Mouse (Mus musculus) urinary bladder, postnatal 4 days (tissue): Measurements from ENCODE around the gene Stau1.
"Not testable (repeated sequence)": the region's sequence is repeated elsewhere in the genome, so short reads cannot be mapped to it uniquely, and the experiment has no call there.

Experiments
- DNase-seq, 2 experiments: peaks; one replicate each; pipeline ENCODE4 v3.0.0; 2021 to 2022; ENCODE audit warnings: low spot score in 2 of 2

Gene Stau1

GRCm38 (mm10) chr2:166995796-166996532 lies at the start of gene Stau1:
TSS of gene Stau1 (minus strand) at chr2:166996299.
- peak; percentile 95 for DNase-seq

- no peak for DNase-seq
Measured at GRCm38 (mm10) chr2:167043400-167044121, 47.5 kb upstream of the Stau1 start.

- DNase-seq = no peak
Measured at GRCm38 (mm10) chr2:167039386-167039785, 43.3 kb upstream of the Stau1 start.

GRCm38 (mm10) chr2:167038716-167039115 lies 42.6 kb upstream of the Stau1 start:
- DNase-seq = no peak

- DNase-seq = no peak
Measured at GRCm38 (mm10) chr2:167038297-167038696, 42.2 kb upstream of the Stau1 start.

- DNase-seq = no peak
Measured at GRCm38 (mm10) chr2:167037710-167038109, 41.6 kb upstream of the Stau1 start.

GRCm38 (mm10) chr2:167030507-167030906 lies 34.4 kb upstream of the Stau1 start:
- no peak for DNase-seq

GRCm38 (mm10) chr2:167028553-167028952 lies 32.5 kb upstream of the Stau1 start:
- no peak for DNase-seq

GRCm38 (mm10) chr2:167019396-167019795 lies 23.3 kb upstream of the Stau1 start:
- DNase-seq = no peak

GRCm38 (mm10) chr2:167015382-167015718 lies 19.3 kb upstream of the Stau1 start:
- no peak for DNase-seq

- peak; percentile 87 to 95 for DNase-seq
Measured at GRCm38 (mm10) chr2:167014702-167015381, 18.7 kb upstream of the Stau1 start, which contains the start of gene Ddx27. TSS of gene Ddx27 (plus strand) at chr2:167015193.

- no peak for DNase-seq
Measured at GRCm38 (mm10) chr2:167010546-167010945, 14.4 kb upstream of the Stau1 start.

- DNase-seq = no peak
Measured at GRCm38 (mm10) chr2:167009483-167009882, 13.4 kb upstream of the Stau1 start.

- DNase-seq = not testable (repeated sequence)
Measured at GRCm38 (mm10) chr2:167007565-167007964, 11.5 kb upstream of the Stau1 start.

GRCm38 (mm10) chr2:167007001-167007491 lies 10.9 kb upstream of the Stau1 start:
- no peak for DNase-seq

GRCm38 (mm10) chr2:167006355-167006754 lies 10.3 kb upstream of the Stau1 start:
- no peak for DNase-seq

GRCm38 (mm10) chr2:167004099-167004854 lies 8.2 kb upstream of the Stau1 start:
- no peak for DNase-seq

GRCm38 (mm10) chr2:167001486-167001885 lies 5.4 kb upstream of the Stau1 start:
- DNase-seq = no peak

- DNase-seq = no peak
Measured at GRCm38 (mm10) chr2:166996533-166996894, 415 bp upstream of the Stau1 start.

- DNase-seq = no peak
Measured at GRCm38 (mm10) chr2:166995021-166995795, 891 bp downstream of the Stau1 start.

- DNase-seq = no peak
Measured at GRCm38 (mm10) chr2:166991945-166992344, 4.2 kb downstream of the Stau1 start.
